Mouse (Mus musculus) ES-Bruce4 (cell line): Measurements from ENCODE around the gene Sel1l. TPM values are rescaled to one million over a fixed set of nuclear protein-coding genes. Genes with fewer than 3 reads are reported as not detected.

Experiments used
- H3K27ac ChIP-seq: 2 replicates; pipeline ENCODE4 v1.5.1; 2012; ENCODE audit warnings: low read length, inconsistent platforms; ENCODE audit not compliant: insufficient read depth
- H3K27me3 ChIP-seq: 2 replicates; pipeline ENCODE4 v1.6.1; 2012; ENCODE audit warnings: mild to moderate bottlenecking, low read length, inconsistent platforms; ENCODE audit not compliant: control insufficient read depth, poor library complexity, insufficient read depth, severe bottlenecking
- H3K36me3 ChIP-seq: 2 replicates; pipeline ENCODE4 v1.6.1; 2012; ENCODE audit warnings: inconsistent platforms, mild to moderate bottlenecking, low read length, moderate library complexity; ENCODE audit not compliant: control insufficient read depth, poor library complexity, insufficient read depth, severe bottlenecking
- H3K4me1 ChIP-seq: one replicate; pipeline ENCODE4 v1.8.1; 2011; ENCODE audit warnings: low read length; ENCODE audit not compliant: control insufficient read depth, insufficient read depth
- H3K4me3 ChIP-seq: 2 replicates; pipeline ENCODE4 v1.5.1; 2011; ENCODE audit warnings: low read depth, mild to moderate bottlenecking, low read length
- H3K9ac ChIP-seq: 2 replicates; pipeline ENCODE4 v1.6.1; 2012; ENCODE audit warnings: low read depth, mild to moderate bottlenecking, inconsistent platforms; ENCODE audit not compliant: poor library complexity, severe bottlenecking
- H3K9me3 ChIP-seq: replicated peaks from 2 replicates; pipeline ENCODE4 v1.6.1; 2012; ENCODE audit warnings: mild to moderate bottlenecking, low read length, inconsistent platforms; ENCODE audit not compliant: control insufficient read depth, poor library complexity, insufficient read depth, severe bottlenecking
- CTCF ChIP-seq: IDR thresholded peaks from one replicate; pipeline ENCODE4 v1.8.1; 2011; ENCODE audit warnings: low read depth, low read length
- EP300 ChIP-seq: IDR thresholded peaks from 2 replicates; pipeline ENCODE4 v1.6.1; 2011; ENCODE audit warnings: low read depth, low read length; ENCODE audit not compliant: insufficient read depth
- POLR2A ChIP-seq: IDR thresholded peaks from one replicate; pipeline ENCODE4 v1.8.1; 2011; ENCODE audit warnings: low read length; ENCODE audit not compliant: insufficient read depth
- polyA plus RNA-seq: library from polyadenylated mRNA; stranded (reverse); fragments of >200 nt; gene quantifications from 2 replicates; pipeline ENCODE4 v1.2.4, GENCODE M21; 2011; ENCODE audit warnings: low read depth; ENCODE audit not compliant: missing spikeins, insufficient read depth, insufficient read length

The Sel1l gene
- polyA plus RNA-seq, 1 experiment: 44.3 TPM

DNA sequence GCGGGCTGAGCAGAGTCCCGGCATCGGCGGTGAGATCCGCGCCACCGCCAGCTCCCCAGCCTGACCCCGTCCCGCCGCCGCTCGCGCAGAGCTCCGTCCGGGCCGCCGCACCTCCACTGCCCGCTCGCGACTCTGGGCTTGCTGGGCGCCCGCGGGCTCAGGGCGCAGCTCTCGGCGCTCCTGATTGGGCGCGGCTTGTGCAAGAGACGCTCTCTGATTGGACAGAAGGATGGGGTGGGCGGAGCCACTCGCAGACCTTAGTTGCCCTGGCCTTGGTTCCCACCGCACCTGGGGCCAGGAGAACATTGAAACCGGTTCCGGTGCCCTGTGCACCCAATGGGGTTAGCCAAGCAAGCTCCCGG is 70.0 kb downstream of the Sel1l start:
- Histone ChIP-seq H3K9me3 (no peaks in the 10 kb centered on the region), H3K4me1 (no peaks in the 10 kb centered on the region), H3K27me3 (no peaks in the 10 kb centered on the region), H3K36me3 (no peaks in the 10 kb centered on the region), H3K27ac (no peak overlapping the region), H3K9ac (peak overlapping the region; percentile 74), H3K4me3 (peak overlapping the region; percentile 78)
- TF ChIP-seq POLR2A (peak; percentile 19), EP300 (no peak), CTCF (no peak)

DNA sequence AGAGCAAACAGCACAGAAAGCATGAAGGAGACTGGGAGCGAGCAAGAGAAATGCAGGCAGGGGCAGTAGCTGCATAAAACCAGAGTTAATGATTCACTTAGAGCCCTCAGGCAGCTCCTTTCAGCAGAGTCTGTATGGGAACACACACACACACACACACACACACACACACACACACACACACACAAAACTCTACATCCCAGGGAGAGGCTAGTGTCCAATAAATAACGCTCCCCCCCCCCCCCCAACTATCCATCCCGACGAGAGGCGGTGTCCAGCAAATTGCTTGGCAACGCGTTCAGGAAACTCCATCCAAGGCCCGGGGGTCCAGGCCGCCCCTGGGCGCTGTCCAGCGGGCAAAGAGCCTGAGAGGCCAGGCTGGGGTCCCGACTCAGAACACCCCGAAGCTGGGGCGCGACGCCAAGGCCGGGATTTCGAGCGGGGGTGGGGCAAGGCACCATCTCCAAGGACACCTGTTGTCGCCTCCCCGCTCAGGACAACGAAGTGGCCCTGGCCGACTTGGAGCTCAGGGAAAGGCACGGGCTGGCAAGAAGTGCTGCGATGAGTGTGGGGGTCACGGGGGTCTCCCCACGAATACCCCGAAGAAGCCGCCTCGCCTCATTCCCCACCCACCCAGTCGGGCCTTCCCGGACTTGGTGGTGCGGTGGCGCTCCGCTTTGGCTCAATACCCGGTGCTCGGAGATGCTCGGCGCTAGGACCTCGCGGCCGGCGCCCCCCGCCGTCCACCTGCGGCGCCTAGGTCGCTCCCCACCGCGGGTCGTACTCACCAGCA is 70.5 kb downstream of the Sel1l start:
- TF ChIP-seq POLR2A (no peak), EP300 (no peak), CTCF (no peak)
- Histone ChIP-seq H3K27ac (no peak overlapping the region), H3K9me3 (no peaks in the 10 kb centered on the region), H3K36me3 (no peaks in the 10 kb centered on the region), H3K4me1 (no peaks in the 10 kb centered on the region), H3K27me3 (no peaks in the 10 kb centered on the region), H3K4me3 (peak overlapping the region; percentile 78), H3K9ac (peak overlapping the region; percentile 74)

GRCm38 (mm10) chr12:91776342-91776741 is 72.6 kb downstream of the Sel1l start:
- Histone ChIP-seq H3K36me3 (no peaks in the 10 kb centered on the region), H3K9me3 (no peaks in the 10 kb centered on the region), H3K27ac (no peak overlapping the region)

GRCm38 (mm10) chr12:91774811-91775284 is 74.1 kb downstream of the Sel1l start:
- TF ChIP-seq EP300 (no peak), POLR2A (no peak)
- Histone ChIP-seq H3K4me3 (no peak overlapping the region), H3K9ac (no peak overlapping the region), H3K27me3 (no peaks in the 10 kb centered on the region), H3K9me3 (no peaks in the 10 kb centered on the region), H3K27ac (no peak overlapping the region), H3K4me1 (no peaks in the 10 kb centered on the region), H3K36me3 (no peaks in the 10 kb centered on the region)

More at GRCm38 (mm10) chr12:91776342-91776741, 72.6 kb downstream of the Sel1l start:
- H3K4me3 ChIP-seq: no peak overlapping the region
- no peaks in the 10 kb centered on the region for H3K4me1 ChIP-seq
- no peak for TF ChIP-seq POLR2A
- TF ChIP-seq CTCF: no peak
- TF ChIP-seq EP300: no peak
- no peaks in the 10 kb centered on the region for H3K27me3 ChIP-seq
- H3K9ac ChIP-seq: no peak overlapping the region

DNA sequence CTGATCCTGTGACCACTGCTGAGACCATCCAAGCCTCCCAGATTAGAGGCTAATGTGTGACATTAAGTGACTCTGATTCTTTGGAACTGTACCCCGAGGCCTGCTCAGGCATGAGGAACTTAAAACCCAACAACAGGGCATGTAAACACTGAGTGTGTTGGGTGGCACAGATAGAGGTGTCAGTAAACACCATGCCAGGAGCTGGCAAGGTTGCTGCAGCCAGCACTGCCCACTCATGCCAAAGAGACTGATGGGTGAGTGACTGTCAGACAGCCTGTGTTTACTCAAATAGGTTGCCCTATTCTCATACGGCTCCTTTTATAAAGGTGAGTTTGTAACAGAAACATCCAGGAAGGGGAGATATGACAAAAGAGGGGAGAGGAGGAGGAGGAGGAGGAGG is 80.1 kb downstream of the Sel1l start:
- Histone ChIP-seq H3K9ac (no peak overlapping the region), H3K27ac (no peak overlapping the region), H3K4me1 (no peaks in the 10 kb centered on the region), H3K9me3 (no peaks in the 10 kb centered on the region), H3K4me3 (no peak overlapping the region), H3K36me3 (no peaks in the 10 kb centered on the region), H3K27me3 (no peaks in the 10 kb centered on the region)
- TF ChIP-seq CTCF: no peak
- TF ChIP-seq POLR2A: no peak
- no peak for TF ChIP-seq EP300

GRCm38 (mm10) chr12:91768176-91768575 is 80.8 kb downstream of the Sel1l start:
- Histone ChIP-seq H3K4me1 (no peaks in the 10 kb centered on the region), H3K27ac (no peak overlapping the region), H3K9ac (no peak overlapping the region), H3K27me3 (no peaks in the 10 kb centered on the region), H3K9me3 (no peaks in the 10 kb centered on the region), H3K4me3 (no peak overlapping the region), H3K36me3 (no peaks in the 10 kb centered on the region)
- TF ChIP-seq CTCF (no peak), EP300 (no peak)
